Mouse (Mus musculus) bone marrow, adult 2 months (tissue): ENCODE measurements around the gene Ttc26.

Experiments
- CTCF ChIP-seq: fragments of 200-500 bp; IDR thresholded peaks from 2 replicates; pipeline ENCODE4 v1.5.1; 2011; ENCODE audit warnings: low read length, control low read depth; ENCODE audit not compliant: control insufficient read depth, insufficient read depth
- POLR2A ChIP-seq: fragments of 200-500 bp; IDR thresholded peaks from 2 replicates; pipeline ENCODE4 v1.6.1; 2011; ENCODE audit warnings: low read depth, mild to moderate bottlenecking, control low read depth, low read length, borderline replicate concordance; ENCODE audit not compliant: control insufficient read depth

DNA sequence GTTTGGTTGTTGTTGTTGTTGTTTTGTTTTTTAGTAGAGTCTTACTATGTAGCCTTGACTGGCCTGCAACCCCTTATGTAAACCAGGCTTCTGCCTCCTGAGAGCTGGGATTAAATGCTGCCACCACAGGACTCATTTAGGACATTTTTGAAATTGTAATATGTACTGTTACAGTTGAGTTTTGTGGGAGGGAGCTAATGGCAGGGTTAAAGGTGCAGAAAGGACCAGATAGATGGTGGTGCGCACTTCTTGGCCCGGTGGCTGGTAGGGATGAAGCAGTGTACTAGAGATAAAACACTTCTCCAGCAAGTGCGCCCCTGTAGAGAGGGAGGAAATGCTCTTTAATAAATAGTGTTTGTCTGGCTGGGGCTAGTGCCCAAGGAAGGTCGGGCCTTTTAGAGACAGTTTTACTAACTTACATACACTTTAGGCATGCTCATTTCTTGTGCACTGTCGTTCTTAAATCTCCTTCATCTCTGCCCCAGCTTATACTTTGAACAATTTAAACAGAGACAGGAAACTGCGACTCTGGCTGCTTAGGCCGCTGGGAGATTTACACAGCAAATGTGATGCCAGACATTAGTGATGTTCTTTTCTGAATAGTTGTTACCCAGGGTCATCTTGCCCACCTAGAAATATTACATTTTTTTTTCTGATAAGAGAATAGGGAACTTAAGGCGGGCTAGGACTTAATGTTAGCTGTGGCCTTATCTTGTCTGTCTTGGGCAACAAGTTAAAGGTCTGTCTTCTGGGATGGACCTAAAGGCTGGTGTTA lies 22.8 kb upstream of the Ttc26 start:
- no peak for TF ChIP-seq POLR2A
- no peak for TF ChIP-seq CTCF
